Mouse (Mus musculus): ENCODE measurements around the gene Diaph2. TPM values are rescaled to one million over a fixed set of nuclear protein-coding genes. Genes with fewer than 3 reads are reported as not detected.

Gene Diaph2
- polyA plus RNA-seq (2012; ENCODE audit: insufficient read depth, insufficient read length, missing spikeins) = 6.7 and 9.9 TPM in 2 replicates

GRCm38 (mm10) chrX:129749571-129750061, at the start of gene Diaph2:
Gene Diaph2 (plus strand): TSS chrX:129749742.
- no peaks in the 10 kb centered on the region; the same call in 1 of the 2 replicates for H3K4me1 ChIP-seq (ENCODE audit: control insufficient read depth, insufficient read depth, insufficient read length, low read length)
- H3K27ac ChIP-seq (replicated peaks; ENCODE audit: low read depth, low read length) = peak within 1 kb of the TSS; percentile 89
- peak within 1 kb of the TSS; percentile 99 for H3K4me3 ChIP-seq (ENCODE audit: insufficient read depth, low read depth, low read length)

GRCm38 (mm10) chrX:129701634-129702312, 47.8 kb upstream of the Diaph2 start:
- Histone ChIP-seq H3K4me1 (ENCODE audit: control insufficient read depth, insufficient read depth, insufficient read length, low read length) (no peaks in the 10 kb centered on the region), H3K4me3 (ENCODE audit: insufficient read depth, low read depth, low read length) (no peak overlapping the region), H3K27ac (replicated peaks; ENCODE audit: low read depth, low read length) (no peak overlapping the region)

GRCm38 (mm10) chrX:129709656-129710055, 39.9 kb upstream of the Diaph2 start:
- Histone ChIP-seq H3K27ac (replicated peaks; ENCODE audit: low read depth, low read length) (no peak overlapping the region), H3K4me3 (ENCODE audit: insufficient read depth, low read depth, low read length) (no peak overlapping the region), H3K4me1 (ENCODE audit: control insufficient read depth, insufficient read depth, insufficient read length, low read length) (no peaks in the 10 kb centered on the region)

GRCm38 (mm10) chrX:129728717-129729220, 20.8 kb upstream of the Diaph2 start:
- Histone ChIP-seq H3K4me1 (ENCODE audit: control insufficient read depth, insufficient read depth, insufficient read length, low read length) (peaks cover 2% of the 10 kb centered on the region; the same call in 1 of the 2 replicates), H3K27ac (replicated peaks; ENCODE audit: low read depth, low read length) (no peak overlapping the region), H3K4me3 (ENCODE audit: insufficient read depth, low read depth, low read length) (no peak overlapping the region)

GRCm38 (mm10) chrX:129736562-129736961, 13.0 kb upstream of the Diaph2 start:
- H3K27ac ChIP-seq (replicated peaks; ENCODE audit: low read depth, low read length) = no peak overlapping the region
- H3K4me1 ChIP-seq (ENCODE audit: control insufficient read depth, insufficient read depth, insufficient read length, low read length) = no peaks in the 10 kb centered on the region
- no peak overlapping the region for H3K4me3 ChIP-seq (ENCODE audit: insufficient read depth, low read depth, low read length)

GRCm38 (mm10) chrX:129739226-129739625, 10.3 kb upstream of the Diaph2 start:
- no peak overlapping the region for H3K4me3 ChIP-seq (ENCODE audit: insufficient read depth, low read depth, low read length)
- H3K27ac ChIP-seq (replicated peaks; ENCODE audit: low read depth, low read length) = no peak overlapping the region
- H3K4me1 ChIP-seq (ENCODE audit: control insufficient read depth, insufficient read depth, insufficient read length, low read length) = no peaks in the 10 kb centered on the region

- no peak overlapping the region for H3K27ac ChIP-seq (replicated peaks; ENCODE audit: low read depth, low read length)
- no peak overlapping the region for H3K4me3 ChIP-seq (ENCODE audit: insufficient read depth, low read depth, low read length)
- no peaks in the 10 kb centered on the region; the same call in 1 of the 2 replicates for H3K4me1 ChIP-seq (ENCODE audit: control insufficient read depth, insufficient read depth, insufficient read length, low read length)
These were observed 6.6 kb upstream of the Diaph2 start for GRCm38 (mm10) chrX:129742981-129743380.

GRCm38 (mm10) chrX:129745976-129746375, 3.6 kb upstream of the Diaph2 start:
- Histone ChIP-seq H3K27ac (replicated peaks; ENCODE audit: low read depth, low read length) (no peak overlapping the region), H3K4me1 (ENCODE audit: control insufficient read depth, insufficient read depth, insufficient read length, low read length) (no peaks in the 10 kb centered on the region; the same call in 1 of the 2 replicates), H3K4me3 (ENCODE audit: insufficient read depth, low read depth, low read length) (no peak overlapping the region)

- H3K27ac ChIP-seq (replicated peaks; ENCODE audit: low read depth, low read length) = peak overlapping the region; percentile 79
- H3K4me1 ChIP-seq (ENCODE audit: control insufficient read depth, insufficient read depth, insufficient read length, low read length) = no peaks in the 10 kb centered on the region; the same call in 1 of the 2 replicates
- peak overlapping the region; percentile 99 for H3K4me3 ChIP-seq (ENCODE audit: insufficient read depth, low read depth, low read length)
These were observed 440 bp upstream of the Diaph2 start for GRCm38 (mm10) chrX:129749102-129749501.

- no peaks in the 10 kb centered on the region; the same call in 1 of the 2 replicates for H3K4me1 ChIP-seq (ENCODE audit: control insufficient read depth, insufficient read depth, insufficient read length, low read length)
- peak overlapping the region; percentile 99 for H3K4me3 ChIP-seq (ENCODE audit: insufficient read depth, low read depth, low read length)
- H3K27ac ChIP-seq (replicated peaks; ENCODE audit: low read depth, low read length) = peak overlapping the region; percentile 89
These were observed 590 bp downstream of the Diaph2 start for GRCm38 (mm10) chrX:129750094-129750569.

GRCm38 (mm10) chrX:129750606-129751005, 1.1 kb downstream of the Diaph2 start:
- Histone ChIP-seq H3K4me1 (ENCODE audit: control insufficient read depth, insufficient read depth, insufficient read length, low read length) (no peaks in the 10 kb centered on the region; the same call in 1 of the 2 replicates), H3K27ac (replicated peaks; ENCODE audit: low read depth, low read length) (peak overlapping the region; percentile 89), H3K4me3 (ENCODE audit: insufficient read depth, low read depth, low read length) (peak overlapping the region; percentile 99)

GRCm38 (mm10) chrX:129756606-129757005, 7.1 kb downstream of the Diaph2 start:
- no peak overlapping the region for H3K4me3 ChIP-seq (ENCODE audit: insufficient read depth, low read depth, low read length)
- H3K27ac ChIP-seq (replicated peaks; ENCODE audit: low read depth, low read length) = no peak overlapping the region

GRCm38 (mm10) chrX:129762649-129763048, 13.1 kb downstream of the Diaph2 start:
- H3K4me3 ChIP-seq (ENCODE audit: insufficient read depth, low read depth, low read length) = no peak overlapping the region
- H3K27ac ChIP-seq (replicated peaks; ENCODE audit: low read depth, low read length) = no peak overlapping the region
- H3K4me1 ChIP-seq (ENCODE audit: control insufficient read depth, insufficient read depth, insufficient read length, low read length) = peaks cover 7% of the 10 kb centered on the region

More at GRCm38 (mm10) chrX:129756606-129757005, 7.1 kb downstream of the Diaph2 start:
- no peaks in the 10 kb centered on the region; the same call in 1 of the 2 replicates for H3K4me1 ChIP-seq (ENCODE audit: control insufficient read depth, insufficient read depth, insufficient read length, low read length)

GRCm38 (mm10) chrX:129765378-129765777, 15.8 kb downstream of the Diaph2 start:
- no peak overlapping the region for H3K27ac ChIP-seq (replicated peaks; ENCODE audit: low read depth, low read length)
- no peak overlapping the region for H3K4me3 ChIP-seq (ENCODE audit: insufficient read depth, low read depth, low read length)

GRCm38 (mm10) chrX:129766811-129767210, 17.3 kb downstream of the Diaph2 start:
- H3K4me3 ChIP-seq (ENCODE audit: insufficient read depth, low read depth, low read length) = no peak overlapping the region
- no peak overlapping the region for H3K27ac ChIP-seq (replicated peaks; ENCODE audit: low read depth, low read length)
- peaks cover 7% of the 10 kb centered on the region for H3K4me1 ChIP-seq (ENCODE audit: control insufficient read depth, insufficient read depth, insufficient read length, low read length)

More at GRCm38 (mm10) chrX:129765378-129765777, 15.8 kb downstream of the Diaph2 start:
- peaks cover 7% of the 10 kb centered on the region for H3K4me1 ChIP-seq (ENCODE audit: control insufficient read depth, insufficient read depth, insufficient read length, low read length)
